Comparison of ENCODE assay signal across 8 mouse cellular contexts in the genomic region with DNA sequence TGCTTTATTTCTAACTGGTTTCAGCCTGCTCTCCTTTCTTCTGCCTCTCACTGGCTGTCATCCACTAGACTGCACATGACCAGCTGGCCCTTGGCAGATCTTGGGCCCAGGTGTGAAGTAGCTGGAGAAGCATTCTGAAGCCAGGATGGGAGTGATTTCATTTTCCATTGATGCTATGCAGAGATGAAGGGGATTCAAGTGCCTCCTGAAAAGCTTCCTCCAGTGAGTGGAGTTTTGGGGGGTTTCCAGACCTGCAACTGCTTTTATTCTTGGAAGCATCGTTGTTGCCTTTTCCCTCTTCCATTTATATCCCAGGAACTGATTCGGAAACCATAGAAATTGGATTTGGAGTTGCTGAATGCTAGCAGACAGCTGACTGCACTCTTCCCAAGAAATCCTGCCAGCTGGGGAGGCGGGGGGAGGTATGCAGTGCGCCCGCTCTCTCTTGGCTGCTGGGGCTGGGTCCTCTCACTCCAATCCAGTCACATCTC.
DNase-seq lines count a peak whose midpoint lies in the region; ATAC-seq lines count a peak whose summit lies in the region.

No protein-coding gene starts in this region.

- H3K9me3 ChIP-seq in heart, embryonic 11.5 days (replicated peaks; ENCODE audit: control insufficient read depth, low read length) = no peaks in the 10 kb centered on the region
- H3K9me3 ChIP-seq in midbrain, embryonic 15.5 days = no peaks in the 10 kb centered on the region
- H3K9me3 ChIP-seq in kidney, embryonic 15.5 days (replicated peaks) = no peaks in the 10 kb centered on the region

- H3K4me2 ChIP-seq in heart, embryonic 11.5 days = no peak overlapping the region
- H3K4me2 ChIP-seq in midbrain, embryonic 15.5 days = no peak overlapping the region
- no peak overlapping the region for H3K4me2 ChIP-seq in kidney, embryonic 15.5 days

- no peak overlapping the region for H3K27ac ChIP-seq in heart, embryonic 11.5 days (ENCODE audit: low read depth, low read length)
- no peak overlapping the region for H3K27ac ChIP-seq in midbrain, embryonic 15.5 days
- H3K27ac ChIP-seq in kidney, embryonic 15.5 days = no peak overlapping the region

- ATAC-seq in heart, embryonic 11.5 days (replicated peaks; ENCODE audit: insufficient number of reproducible peaks, low FRiP score, low TSS enrichment) = no peak
- peak; percentile 86 for ATAC-seq in midbrain, embryonic 15.5 days (replicated peaks)
- ATAC-seq in kidney, embryonic 15.5 days (replicated peaks; ENCODE audit: low FRiP score) = no peak

- H3K4me3 ChIP-seq in heart, embryonic 11.5 days (ENCODE audit: low read depth, low read length) = no peak overlapping the region
- H3K4me3 ChIP-seq in midbrain, embryonic 15.5 days = no peak overlapping the region
- no peak overlapping the region for H3K4me3 ChIP-seq in kidney, embryonic 15.5 days (replicated peaks)

- DNase-seq in heart, adult 11 months = peak; percentile 92
- peak; percentile 60 for DNase-seq in brain, embryonic 18.5 days (ENCODE audit: low read depth, low spot score)
- peak; percentile 35 to 73 for DNase-seq in gastrocnemius, postnatal 4 days (ENCODE audit: low spot score in 2 of 2)
- DNase-seq in spleen, adult 18-20 months = no peak
- no peak for DNase-seq in thymus, postnatal 25 days

- peaks cover 2% of the 10 kb centered on the region; the same call in 1 of the 2 replicates for H3K27me3 ChIP-seq in heart, embryonic 11.5 days (ENCODE audit: control insufficient read depth, insufficient read depth, low read length)
- H3K27me3 ChIP-seq in midbrain, embryonic 15.5 days (replicated peaks) = no peaks in the 10 kb centered on the region
- no peaks in the 10 kb centered on the region for H3K27me3 ChIP-seq in kidney, embryonic 15.5 days

- H3K36me3 ChIP-seq in heart, embryonic 11.5 days (ENCODE audit: control insufficient read depth, insufficient read depth, low read length) = no peaks in the 10 kb centered on the region
- H3K36me3 ChIP-seq in midbrain, embryonic 15.5 days (replicated peaks) = no peaks in the 10 kb centered on the region
- no peaks in the 10 kb centered on the region for H3K36me3 ChIP-seq in kidney, embryonic 15.5 days

- H3K9ac ChIP-seq in heart, embryonic 11.5 days (ENCODE audit: low read depth, low read length) = no peak overlapping the region
- no peak overlapping the region for H3K9ac ChIP-seq in midbrain, embryonic 15.5 days
- no peak overlapping the region for H3K9ac ChIP-seq in kidney, embryonic 15.5 days

- 77% methylated on average over 5 of the region's 5 CpGs for WGBS in heart, embryonic 11.5 days (ENCODE audit: insufficient replicate concordance)
- 43% methylated on average over 5 of the region's 5 CpGs for WGBS in midbrain, embryonic 15.5 days
- WGBS in kidney, embryonic 15.5 days = 88% methylated on average over 5 of the region's 5 CpGs

- H3K4me1 ChIP-seq in heart, embryonic 11.5 days (ENCODE audit: control insufficient read depth, insufficient read depth, low read length) = no peaks in the 10 kb centered on the region
- no peaks in the 10 kb centered on the region for H3K4me1 ChIP-seq in midbrain, embryonic 15.5 days
- 0 out of 2 replicates have a peak, but pooled peaks cover 4% of the 10 kb centered on the region for H3K4me1 ChIP-seq in kidney, embryonic 15.5 days

Comparison
In these comparisons a context has a peak if more than half of its experiments do, and no peak if none do; other contexts are left out.
1. DNase-seq: peak in heart, adult 11 months (single experiment), brain, embryonic 18.5 days (single experiment) and gastrocnemius, postnatal 4 days (2 of 2); none in spleen, adult 18-20 months (0 of 2) and thymus, postnatal 25 days (single experiment).